Mouse (Mus musculus): ENCODE data around the gene Tmem130.

DNA sequence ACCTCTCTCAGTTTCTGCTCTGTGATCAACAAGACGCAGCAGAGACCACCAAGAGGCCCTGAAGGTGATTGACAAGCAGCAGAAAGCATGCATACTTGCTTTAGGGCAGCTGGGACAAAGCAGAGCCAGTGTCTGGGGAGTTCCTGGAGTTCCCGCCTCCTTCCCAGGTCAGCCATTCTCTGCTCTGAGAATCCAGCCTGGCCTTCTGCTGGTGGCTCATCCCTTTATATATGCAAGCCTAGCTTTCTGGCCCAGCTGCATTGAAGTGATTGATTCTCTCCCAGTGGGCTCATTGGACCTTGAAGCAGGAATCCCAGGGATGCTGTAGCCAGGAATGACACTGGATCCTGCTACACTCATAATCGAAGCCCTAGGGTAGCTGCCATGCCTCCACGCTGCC is 70.2 kb downstream of the Tmem130 start:
- TF ChIP-seq POLR2A (IDR thresholded peaks at IDR 0.05; ENCODE audit: insufficient read depth, low read depth, low read length) (no peak), CTCF (IDR thresholded peaks at IDR 0.05; ENCODE audit: insufficient read depth, low read depth, low read length) (no peak)

Measured in olfactory bulb, adult 2 months (tissue).